Mouse (Mus musculus) thymus, postnatal 36 days (tissue): ENCODE data around the gene Lhfpl3.

Experiments
- DNase-seq, 2 experiments: peaks; one replicate each; pipeline ENCODE4 v3.0.0; 2022; ENCODE audit warnings: mixed read lengths in 2 of 2

Lhfpl3 gene

GRCm38 (mm10) chr5:23165947-23166350 lies 420.1 kb downstream of the Lhfpl3 start:
- no peak for DNase-seq

GRCm38 (mm10) chr5:23166658-23167057 lies 420.8 kb downstream of the Lhfpl3 start:
- no peak for DNase-seq

DNA sequence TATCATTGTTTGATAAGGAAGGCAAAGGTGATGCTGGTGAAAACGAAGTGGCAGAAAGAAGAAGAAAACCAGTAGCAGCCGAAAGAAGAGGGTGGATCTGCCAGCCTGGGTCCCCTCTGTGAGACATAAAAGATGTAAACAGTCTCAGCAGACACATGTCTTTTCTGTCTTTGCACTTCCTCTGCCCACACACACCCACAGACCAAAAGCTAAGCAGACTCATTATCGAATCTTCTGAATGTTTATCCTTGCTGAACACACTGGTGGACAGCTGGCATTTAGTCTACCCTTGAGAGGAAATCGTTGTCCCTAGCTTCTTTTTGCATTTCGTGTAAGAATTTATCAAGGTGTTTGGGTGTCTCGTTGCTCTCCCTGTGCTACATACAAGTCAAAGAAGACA lies 443.8 kb downstream of the Lhfpl3 start:
- no peak for DNase-seq

- no peak for DNase-seq
These were observed 451.0 kb downstream of the Lhfpl3 start for GRCm38 (mm10) chr5:23196879-23197278.

DNA sequence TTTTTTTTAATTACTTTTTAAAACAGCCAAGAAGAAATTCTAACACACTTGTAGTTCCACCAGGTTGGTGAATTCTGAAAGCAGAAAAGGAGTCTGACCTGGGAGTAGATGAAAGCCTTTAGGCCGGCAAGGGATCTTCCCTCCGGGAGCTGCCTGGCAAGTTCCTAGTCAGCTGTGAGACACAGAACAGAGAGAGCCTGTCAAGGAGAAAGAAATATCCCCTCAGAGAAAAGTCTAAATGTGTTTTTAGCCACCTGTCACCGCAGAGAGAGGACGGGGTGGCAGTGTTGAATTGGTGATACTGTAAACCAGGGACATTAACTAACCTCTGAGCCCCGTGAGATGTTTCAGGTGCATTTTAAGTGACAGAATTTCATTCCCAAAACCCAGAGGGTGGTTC lies 467.2 kb downstream of the Lhfpl3 start:
- DNase-seq = no peak

DNA sequence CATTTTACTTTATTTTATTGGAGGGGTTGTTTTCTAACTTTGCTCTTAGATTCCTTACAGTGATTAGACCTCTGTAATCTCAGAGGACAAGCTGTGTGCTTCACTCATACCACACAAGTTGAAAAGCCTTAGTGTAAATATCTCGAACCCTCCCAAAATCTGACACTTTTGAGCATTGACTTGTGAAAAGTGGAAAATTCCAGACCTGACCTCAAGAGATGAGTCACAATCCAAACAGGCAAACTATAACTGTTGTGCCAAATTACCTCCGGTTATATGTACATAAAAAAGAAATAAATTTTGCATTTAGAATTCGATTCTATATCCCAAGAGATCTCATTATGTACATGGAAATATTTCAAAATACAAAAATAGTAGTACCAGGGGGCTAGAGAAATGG lies 468.8 kb downstream of the Lhfpl3 start:
- DNase-seq = no peak

DNA sequence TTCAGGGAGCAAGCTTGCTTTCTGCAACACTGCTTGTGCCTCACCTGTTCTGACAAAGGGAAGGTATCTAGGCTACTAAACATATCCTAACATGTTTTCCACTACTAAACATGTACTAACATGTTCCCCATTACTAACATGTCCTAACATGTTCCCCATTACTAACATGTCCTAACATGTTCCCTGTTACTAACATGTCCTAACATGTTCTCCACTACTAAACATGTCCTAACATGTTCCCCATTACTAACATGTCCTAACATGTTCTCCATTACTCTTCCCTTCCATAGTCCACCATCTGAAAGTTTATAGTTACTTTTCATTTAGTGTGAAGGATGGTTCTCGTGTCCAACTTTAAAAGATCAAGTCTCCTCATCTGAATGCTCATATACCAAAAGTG lies 473.8 kb downstream of the Lhfpl3 start:
- DNase-seq = no peak

DNA sequence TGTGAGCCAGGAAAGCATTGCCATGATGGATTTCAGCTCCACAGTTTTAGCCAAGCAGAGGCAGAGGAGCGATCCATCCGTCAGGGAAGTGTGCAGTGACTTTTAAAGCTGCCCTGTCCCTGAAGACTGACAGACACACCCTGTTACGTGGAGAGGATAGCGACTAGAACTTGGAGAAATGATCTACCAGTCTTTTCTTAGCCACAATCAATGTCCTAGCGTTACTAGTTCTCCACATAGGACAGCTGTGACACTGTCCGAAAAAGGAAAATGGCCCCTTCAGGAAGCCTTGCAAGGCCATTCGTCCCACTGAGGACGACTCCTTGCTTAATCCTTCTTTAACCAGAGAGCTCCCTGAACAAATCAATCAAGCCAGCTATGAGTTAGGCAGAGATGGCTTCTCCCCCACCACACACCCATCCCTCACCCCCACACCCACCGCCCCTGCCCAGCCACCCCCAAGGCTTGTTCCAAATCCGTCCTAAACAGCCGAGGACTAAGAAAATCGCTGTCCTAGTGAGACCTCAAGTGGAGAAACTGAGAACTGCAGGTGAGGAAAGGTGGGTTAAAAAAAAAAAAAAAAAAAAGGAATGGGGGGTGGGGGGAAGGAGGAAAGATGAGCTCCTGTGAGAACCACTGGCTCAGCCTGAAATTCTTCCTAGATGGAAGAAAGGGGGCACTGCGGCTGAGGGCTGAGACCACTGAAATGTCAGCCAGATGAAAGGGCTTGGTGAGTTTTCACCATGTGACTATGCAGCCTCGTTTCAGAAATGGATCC lies 479.1 kb downstream of the Lhfpl3 start:
- no peak for DNase-seq

DNA sequence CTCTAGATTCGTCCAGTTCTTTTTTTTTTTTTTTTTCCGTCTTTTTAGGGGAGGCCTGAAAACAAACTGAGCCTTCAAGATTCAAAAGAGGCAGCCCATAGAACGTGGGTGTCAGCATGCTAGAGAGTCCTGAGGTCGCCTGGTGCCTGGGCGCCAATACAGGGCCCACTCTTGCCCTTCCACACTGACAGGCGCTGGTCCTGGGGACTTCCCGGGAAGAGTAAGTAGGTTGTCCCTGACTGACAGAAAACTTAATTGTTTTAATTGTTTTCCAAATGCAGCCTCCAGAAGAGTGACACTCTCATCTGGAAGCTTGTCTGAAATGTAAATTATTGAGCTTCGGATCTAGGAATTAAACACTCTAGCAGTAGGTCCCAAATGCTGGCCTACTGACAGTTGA lies 479.8 kb downstream of the Lhfpl3 start:
- DNase-seq = no peak

DNA sequence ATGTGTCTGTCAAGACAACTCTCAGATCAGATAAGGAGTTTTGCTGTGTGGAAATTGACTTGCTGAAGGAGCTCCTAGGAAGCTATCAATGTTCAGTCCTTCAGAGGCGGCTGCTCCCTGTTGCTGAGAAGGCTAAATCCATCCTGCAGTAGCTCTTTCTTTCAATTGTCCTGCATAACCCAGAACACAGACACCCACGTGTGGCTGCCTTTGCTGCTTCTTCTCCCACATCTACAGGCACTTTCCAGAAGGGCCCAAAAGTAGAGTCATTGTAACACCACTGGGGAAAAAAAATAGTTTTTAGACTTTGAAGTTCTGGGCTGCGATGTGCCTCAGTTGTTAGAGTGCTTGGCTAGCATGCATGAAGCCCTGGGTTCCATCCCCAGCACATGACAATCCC lies 480.9 kb downstream of the Lhfpl3 start:
- no peak for DNase-seq

GRCm38 (mm10) chr5:23246974-23247373 lies 501.1 kb downstream of the Lhfpl3 start:
- peak; percentile 25 to 30 for DNase-seq

- DNase-seq = no peak
These were observed 501.9 kb downstream of the Lhfpl3 start for GRCm38 (mm10) chr5:23247784-23248183.

DNA sequence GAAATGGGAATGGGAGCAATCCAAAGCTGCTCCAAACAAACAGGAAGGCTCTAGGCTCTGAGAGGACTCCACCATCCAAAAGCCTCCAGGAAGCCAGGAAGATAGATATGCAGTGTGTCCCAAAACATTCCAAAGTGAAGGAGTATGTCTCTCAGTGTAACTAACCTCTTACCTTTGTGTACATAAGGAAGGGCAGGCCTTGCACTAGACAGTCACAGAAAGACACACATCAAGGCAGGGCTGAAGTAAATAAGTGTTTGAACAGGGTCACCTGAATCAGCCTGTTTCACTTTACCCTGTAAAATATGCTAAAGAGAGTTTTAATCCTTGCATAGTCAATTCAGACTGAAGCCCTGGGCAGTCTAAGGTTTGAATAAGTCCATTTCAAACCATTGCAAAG lies 502.4 kb downstream of the Lhfpl3 start:
- no peak for DNase-seq

DNA sequence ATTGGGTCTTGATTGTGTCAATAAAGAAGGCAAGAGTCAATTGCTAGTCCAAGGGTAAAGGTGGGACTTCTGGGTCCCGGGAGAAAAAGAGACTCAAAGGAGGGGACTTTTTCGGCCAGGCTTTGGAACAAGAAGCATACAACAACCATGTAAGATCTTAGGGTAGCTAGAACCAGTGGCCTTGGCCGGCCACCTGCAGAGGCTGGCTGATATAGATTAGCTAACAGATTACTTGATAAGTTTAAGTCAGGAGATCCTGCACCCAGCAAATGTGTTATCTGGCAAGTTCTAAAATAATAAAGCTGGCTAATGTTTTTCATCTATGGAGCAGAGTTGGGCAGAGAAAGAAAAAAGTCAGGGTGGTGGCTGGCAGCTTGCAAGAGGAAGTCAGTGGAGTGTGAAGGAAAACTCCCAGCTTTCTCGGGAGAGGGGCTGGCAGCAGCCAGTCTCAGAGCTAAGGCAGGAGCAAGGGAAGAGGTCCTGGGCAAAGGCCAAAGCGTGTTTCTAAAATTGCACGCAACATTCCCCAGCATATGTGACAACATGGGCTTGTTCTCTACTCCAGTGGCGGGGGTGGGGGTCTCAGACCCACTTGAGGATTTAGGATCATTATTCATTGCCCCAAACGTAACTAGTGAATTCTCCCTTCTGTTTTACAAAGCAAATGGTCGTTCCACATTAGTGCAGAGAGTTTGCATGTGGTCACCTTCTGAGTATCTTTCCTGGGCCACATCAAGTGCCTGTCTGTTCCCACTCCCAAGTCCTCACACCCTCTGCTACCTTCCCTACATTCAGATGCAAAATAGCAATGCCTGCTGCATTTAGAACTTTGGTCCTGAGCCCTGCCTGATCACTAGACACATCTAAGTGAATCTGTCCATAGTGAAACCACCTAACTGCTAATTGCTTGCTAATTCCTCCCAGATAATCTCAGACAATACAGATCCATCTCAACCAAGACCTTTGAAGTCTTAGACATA lies 504.3 kb downstream of the Lhfpl3 start:
- no peak for DNase-seq

DNA sequence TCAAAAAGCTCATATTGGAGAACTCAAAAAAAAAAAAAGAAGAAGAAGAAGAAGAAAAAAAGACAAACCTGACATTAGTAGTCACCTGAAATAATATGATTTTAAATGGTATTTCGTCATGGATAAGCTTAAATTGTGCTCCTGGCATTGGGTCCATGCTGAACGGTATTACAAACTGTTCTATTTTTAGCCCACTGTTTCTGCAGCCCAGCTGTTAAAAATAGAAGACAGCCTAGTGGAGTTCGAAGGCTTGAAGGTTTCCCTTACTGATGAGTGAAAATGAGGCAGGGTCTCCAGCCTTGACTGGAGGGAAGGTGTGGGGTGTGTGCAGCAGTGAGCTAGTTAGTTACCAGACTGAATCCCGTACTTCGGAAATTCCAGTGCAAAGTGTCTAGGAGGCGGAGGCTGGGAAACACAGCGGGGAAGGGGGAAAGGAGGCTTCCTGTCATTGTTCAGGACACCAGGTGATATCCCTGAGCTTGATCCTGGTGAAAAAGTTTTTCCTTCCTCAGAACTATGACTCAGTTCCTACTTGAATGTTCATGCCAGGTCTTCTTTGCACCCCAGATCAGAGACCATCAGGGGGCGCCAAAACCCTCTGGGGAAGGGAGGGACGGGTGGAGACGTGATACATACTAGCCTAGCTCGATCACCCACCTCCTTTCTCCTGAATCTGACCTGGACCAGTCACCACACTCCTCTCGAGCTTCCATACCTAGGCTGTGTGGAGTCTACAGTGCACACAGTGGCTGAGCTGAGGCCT lies 505.8 kb downstream of the Lhfpl3 start:
- DNase-seq = peak; percentile 45 to 61

DNA sequence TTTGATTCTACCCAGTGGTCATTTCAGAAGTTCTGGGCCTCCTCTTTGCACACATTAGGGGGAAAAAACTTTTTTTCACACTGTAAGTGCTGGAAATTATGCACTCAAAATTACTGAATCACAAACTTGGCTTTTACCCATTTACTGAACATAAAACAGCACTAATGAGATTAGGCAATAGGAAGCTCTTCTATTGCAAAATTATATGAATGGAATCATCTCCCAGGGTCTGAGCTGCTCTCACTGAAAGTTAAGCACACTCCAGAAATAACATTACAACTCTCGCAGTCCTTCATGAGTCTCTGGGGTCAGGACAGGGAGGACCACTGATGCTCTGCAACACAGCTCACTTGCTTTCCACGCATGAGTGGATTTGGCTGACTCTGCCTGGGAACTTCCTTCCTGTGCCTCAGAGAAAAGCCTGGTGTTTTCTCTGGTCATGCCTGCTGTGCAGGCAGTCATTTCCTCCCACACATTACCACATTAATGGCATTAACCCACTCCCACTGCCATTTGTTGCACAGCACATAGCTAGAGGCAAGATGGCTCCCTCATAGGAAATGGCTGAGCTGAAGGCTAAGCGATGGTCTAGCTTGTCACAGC lies 510.1 kb downstream of the Lhfpl3 start:
- DNase-seq = no peak

GRCm38 (mm10) chr5:23273309-23273708 lies 527.5 kb downstream of the Lhfpl3 start:
- no peak for DNase-seq

DNA sequence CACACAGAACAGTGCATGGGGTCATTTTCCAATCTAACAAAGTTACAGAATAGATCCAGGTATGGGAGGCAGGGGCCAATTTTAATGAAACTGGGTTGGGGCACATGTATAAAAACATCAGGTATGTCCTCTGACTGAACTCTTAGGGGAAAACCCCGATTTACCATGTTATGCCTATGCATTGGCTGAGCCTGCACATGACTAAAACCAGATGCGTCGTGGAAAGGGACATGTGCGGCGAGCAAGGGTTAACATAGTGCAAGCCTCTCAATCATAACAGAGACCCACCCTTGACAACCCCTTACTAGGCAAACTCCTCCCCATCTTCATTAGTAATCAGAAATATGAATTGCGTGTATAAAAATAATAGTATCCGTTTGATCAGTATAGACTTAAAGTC lies 533.5 kb downstream of the Lhfpl3 start:
- no peak for DNase-seq

- DNase-seq = no peak
These were observed 539.0 kb downstream of the Lhfpl3 start for GRCm38 (mm10) chr5:23284884-23285283.

DNA sequence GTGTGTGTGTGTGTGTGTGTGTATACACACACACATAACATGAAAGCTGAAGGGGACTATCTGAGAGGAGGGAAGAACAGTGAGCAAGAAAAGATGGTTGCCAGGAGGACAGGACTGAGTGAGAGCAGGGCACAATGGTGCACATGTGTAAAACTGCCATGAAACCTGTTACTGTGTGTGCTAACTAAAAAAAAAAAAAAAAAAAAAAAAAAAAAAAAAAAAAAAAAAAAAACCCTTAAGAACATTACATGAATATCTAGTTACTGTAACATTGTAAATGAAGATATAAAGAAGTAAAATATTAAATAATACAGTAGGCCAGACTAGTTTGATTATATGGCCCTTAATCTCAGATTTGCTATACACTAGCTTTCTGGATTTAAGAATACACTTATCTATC lies 543.3 kb downstream of the Lhfpl3 start:
- no peak for DNase-seq
